Mouse (Mus musculus): ENCODE data around the gene Gm15557.

GRCm38 (mm10) chr2:155945124-155945523 is 4.6 kb downstream of the Gm15557 start, which contains the start of gene Gdf5:
- TF ChIP-seq POLR2A (IDR thresholded peaks at IDR 0.05; ENCODE audit: low read depth, low read length) (no peak), CTCF (IDR thresholded peaks at IDR 0.05; ENCODE audit: extremely low read depth, insufficient read length, insufficient replicate concordance, low read depth, low read length) (no peak)
